Mouse (Mus musculus) CD8-positive naive resting alpha-beta T cell, adult 2 months (primary cell): ENCODE data around the gene Olfr1443.

Experiments used
- DNase-seq, 2 experiments: peaks; one replicate each; pipeline ENCODE4 v3.0.0; 2022; ENCODE audit warnings: low read depth in 2 of 2, low spot score in 2 of 2

Olfr1443 gene

GRCm38 (mm10) chr19:12731036-12731435 lies 53.1 kb downstream of the Olfr1443 start:
- no peak for DNase-seq

- no peak for DNase-seq
These were observed 54.0 kb downstream of the Olfr1443 start for GRCm38 (mm10) chr19:12731950-12732349.
